Mouse (Mus musculus) kidney, adult 2 months (tissue): ENCODE results near the gene Vipas39.

Experiments
- CTCF ChIP-seq: fragments of 200-500 bp; conservative IDR thresholded peaks from 2 replicates; pipeline ENCODE4 v1.5.1; 2011; ENCODE audit warnings: low read depth, mild to moderate bottlenecking, control low read depth, low read length, moderate library complexity, mixed read lengths; ENCODE audit not compliant: insufficient read depth, insufficient read length
- POLR2A ChIP-seq: fragments of 200-500 bp; IDR thresholded peaks from one replicate; pipeline ENCODE4 v1.6.1; 2011; ENCODE audit warnings: low read depth, low read length, control low read depth

DNA sequence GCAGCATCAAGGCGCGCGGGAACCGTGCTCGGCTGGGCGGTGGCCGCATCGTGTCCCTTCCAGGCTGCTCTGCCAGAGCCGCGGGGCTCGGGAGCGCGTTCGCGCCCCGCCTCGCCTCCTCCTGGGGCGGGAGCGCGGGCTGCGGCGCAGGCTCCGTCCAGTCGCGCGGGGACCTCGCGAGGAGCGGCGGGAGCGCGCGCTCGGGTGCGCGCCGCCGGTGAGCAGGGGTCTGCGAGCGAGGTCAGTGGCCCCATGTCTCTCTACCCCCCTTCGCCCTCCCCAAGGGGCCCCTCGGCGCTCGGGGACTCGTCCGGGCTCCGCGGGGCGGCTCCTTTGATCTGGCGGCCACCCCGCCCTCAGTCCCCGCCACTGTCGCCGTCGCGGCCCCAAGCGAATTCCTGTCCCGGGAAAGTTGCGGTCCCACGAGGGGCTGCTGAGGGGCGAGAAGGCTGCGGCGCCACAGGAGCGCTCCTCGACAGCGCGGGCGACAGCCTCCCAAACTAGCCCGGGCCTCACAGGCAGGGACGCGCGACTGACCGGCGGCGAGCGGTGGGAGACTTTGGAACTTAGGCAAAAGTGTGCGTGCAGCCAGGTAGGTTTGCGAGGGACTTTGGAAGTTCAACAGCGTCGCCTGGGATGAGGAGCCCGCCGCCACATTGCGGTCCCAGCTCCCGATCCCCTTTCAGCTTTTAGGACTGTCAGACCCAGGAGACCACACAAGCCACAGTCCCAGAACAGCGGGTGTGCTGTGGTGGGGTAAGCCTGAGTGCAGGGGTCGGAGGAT lies 33.8 kb upstream of the Vipas39 start, which contains the start of gene Ism2:
- TF ChIP-seq POLR2A (no peak), CTCF (no peak)
